Mouse (Mus musculus): ENCODE data around the gene Gm45716.

The Gm45716 gene

DNA sequence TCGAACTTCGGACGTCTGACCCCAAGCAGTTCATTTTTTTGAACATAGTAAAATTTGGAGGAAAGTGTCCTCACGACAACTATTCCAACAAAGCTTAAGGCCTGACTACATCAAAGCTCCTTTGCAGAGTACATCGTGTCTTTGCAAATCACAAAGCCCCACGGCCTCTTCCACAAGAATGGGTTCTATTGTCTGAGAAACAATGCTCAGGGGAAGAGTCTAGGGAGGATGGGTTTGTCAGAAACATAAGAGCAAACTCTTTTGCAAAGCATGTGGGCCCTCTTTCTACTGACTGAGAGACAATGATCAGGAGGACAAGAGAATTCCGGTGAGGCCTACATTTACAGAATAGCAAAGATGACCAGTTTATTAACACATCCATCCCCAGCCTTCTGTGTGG is 26.8 kb downstream of the Gm45716 start:
- no peak for DNase-seq (ENCODE audit: low spot score)

DNA sequence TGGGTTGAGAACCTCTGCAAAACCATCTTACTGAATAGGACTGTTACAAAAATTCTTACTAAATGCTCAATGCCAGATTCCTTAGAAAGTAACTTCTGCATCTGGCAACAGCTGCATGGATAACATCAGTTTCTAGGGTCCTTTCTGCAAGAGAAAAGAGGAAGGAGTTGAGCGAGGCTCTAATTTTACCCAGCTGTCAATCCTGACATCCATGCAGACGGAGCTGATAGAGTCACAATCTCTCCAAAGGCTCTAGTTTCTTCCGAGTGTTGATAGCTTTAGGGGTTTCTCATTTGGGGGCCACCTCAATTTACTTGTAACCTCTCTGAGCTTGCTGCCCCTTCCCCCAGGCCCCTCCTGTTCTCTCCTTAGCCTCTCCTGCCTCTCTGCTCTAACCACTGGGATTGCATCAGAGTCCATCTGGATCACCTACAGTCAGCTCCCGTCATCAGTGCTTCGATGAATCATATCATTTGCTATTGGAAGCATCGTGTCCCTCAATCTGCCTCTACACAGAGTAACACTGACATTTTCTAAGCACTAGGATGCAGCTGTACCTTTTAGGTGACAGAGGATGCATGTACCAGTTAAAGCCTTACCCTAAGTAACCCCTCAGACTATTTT is 32.7 kb downstream of the Gm45716 start:
- DNase-seq (ENCODE audit: low spot score): no peak

DNA sequence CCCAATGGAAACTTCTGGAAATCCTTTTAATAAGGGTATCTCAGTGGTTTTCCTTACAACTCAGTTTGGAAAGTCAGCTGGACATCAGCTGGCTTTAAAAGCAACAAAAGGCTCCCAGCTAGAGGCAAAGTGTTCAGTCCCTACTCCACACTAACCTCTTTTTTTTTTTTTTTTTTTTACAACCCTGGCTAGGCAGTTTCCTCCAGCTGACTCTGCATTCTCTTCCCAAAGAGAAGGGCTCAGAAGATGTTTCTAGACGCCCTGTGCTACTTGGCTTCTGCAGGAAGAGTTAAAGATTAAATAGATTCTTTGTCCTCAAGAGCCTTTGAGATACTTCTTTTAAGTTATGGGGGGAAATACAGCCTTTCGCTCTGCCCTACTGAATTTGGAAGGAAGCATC is 33.3 kb downstream of the Gm45716 start:
- DNase-seq (ENCODE audit: low spot score): no peak

DNA sequence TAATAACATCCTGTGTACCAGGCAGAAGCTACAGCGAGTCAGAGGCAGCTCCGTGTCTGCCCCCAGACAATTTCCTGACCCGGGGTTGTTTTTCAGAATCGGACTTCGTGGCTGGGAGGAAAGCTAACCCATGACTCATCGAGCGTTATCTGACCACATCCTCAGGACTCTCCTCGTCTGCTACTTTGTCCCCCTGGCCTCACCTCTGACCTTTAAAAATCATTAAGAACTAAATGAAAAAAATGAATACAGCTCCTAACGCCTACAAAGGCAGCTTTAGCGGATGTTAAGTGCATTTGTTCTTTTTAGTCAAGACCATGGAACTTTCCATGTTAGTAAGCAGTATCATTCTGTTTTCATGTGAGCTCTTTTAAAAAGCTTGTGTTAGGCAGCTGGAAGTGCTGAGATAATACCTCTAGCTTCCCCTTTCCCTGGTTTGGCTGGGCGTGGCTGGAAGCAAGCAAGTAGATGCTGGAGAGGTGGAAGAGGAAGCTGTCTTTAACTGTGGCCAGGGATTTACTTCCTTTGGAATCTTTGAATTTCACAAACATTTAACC is 37.5 kb downstream of the Gm45716 start:
- no peak for DNase-seq (ENCODE audit: low spot score)

DNA sequence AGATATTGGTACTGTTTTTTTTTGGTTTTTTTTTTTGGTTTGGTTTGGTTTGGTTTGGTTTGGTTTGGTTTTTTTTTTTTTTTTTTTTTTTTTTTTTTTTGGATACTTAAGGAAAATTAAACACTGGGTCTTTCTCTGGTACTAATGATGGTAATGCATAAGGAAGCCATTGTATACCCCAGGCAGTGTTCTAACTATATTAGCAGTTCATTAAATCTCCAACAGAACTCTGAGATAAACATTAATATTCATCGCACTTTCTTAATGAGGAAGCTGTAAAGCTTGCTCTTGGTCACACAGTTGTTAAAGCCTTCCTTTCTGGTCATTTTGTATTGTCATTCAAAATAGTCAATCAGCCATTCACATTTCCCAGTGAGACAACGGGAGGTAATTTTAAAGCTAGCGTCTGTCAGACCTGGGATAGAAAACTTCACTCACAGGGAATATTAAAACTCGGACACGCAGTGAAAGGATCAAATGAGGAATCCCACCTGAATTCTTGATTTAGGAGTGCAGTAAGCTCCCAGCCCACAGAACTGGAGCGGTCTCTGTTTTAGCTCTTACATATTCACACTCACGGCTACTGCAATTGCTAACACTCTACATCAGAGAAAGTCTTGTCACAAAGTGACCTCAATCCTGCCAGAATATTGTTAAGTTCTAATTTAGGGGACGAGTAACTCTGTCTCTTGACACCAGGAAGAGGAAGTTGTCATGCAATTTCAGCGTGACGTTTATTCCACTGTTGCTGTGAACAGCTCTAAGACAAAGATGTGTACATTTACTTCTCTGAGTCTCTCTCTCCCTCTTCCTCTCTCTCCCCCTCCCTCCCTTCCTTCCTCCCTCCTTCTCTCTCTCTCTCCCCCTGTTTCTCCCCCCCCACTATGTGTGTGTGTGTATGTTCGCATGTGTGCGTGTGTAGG is 39.8 kb downstream of the Gm45716 start:
- DNase-seq (ENCODE audit: low spot score): no peak

DNA sequence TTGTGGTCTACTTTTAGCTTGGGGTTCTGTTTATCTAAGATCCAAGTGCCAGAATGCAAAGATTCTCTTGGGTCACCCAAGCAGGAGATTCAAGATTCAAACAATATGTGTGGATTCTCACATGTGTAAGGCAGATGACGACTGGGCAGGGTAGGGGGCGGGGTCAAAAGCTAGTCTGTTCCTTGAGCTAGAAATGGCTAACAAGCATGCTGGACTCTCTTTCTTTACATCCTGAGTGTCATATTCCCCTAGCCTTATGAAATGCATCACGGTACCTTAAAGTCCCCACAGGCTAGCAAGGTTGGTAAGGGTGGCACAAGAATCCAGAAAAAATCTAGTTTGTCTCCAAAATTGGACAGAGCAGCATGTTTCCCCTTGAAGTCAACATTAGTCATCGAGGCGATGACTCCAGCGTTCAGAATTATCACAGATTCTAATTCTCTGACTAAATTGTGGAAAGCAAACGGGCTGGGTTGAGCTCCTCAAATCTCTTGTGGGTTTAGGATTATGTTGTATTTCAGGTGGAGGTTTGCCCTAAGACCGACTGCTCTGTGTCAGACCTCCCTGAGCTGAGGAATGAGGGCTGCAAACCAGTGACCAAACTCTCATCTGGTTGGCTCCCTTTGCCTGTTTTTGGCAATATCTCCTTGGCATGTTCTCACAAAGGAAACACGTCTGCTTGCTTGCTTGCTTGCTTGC is 40.9 kb downstream of the Gm45716 start:
- no peak for DNase-seq (ENCODE audit: low spot score)

DNA sequence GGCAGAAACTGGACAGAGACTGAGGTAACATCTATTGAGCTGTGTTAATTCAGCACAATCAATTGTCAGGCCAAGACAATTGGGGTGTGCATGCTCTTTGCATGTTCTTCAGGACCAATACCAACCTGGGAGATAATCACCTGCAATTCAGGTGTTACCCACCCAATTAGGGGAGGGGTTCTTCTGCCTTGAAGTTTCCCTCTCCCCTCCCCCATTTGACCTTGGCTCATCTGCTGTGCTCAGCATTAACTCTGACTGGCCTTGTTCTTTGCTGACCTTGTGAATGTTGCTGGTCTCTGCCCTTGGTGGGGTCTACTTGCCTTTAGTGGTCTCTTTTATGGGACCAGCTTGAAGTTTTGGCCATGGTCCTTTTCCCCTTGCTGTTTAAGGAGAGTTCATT is 42.3 kb downstream of the Gm45716 start:
- no peak for DNase-seq (ENCODE audit: low spot score)

DNA sequence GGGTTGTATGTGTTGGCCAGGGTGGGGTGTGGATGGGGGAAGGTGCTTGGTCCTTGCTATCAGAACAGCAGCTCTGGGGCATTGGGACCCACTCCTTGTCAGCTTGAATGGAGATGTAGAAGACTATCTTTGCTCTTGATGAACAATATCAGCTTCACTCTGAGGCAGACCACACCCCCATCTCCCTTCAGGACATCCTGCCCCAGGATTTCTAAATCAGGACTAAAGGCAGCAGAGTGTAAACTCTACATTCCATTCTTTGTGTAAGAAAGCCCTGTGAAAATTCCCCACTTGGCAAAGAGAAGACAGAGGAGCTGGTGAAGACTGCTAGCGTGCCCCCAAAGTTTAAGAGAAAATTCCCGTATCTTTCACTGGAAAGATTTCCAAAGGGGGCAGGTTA is 43.2 kb downstream of the Gm45716 start:
- no peak for DNase-seq (ENCODE audit: low spot score)

DNA sequence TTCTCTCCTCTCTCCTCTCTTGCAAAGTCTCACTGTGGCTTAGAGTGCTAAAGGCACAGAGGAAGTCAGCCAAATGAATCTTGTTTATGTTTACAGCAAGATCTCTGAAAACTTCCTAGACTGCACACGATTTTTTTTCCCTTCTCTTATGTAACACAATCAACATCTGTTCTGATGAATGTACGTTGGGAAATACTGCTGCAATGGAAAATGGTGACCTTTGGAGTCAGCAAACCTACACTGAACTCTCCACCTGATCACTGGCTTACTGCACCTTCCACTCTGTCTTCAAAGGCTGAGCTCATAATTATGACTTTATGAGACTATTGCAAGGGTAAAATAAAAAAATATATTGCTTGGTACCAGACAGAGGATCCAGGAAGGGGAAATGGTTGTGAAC is 44.1 kb downstream of the Gm45716 start:
- no peak for DNase-seq (ENCODE audit: low spot score)

DNA sequence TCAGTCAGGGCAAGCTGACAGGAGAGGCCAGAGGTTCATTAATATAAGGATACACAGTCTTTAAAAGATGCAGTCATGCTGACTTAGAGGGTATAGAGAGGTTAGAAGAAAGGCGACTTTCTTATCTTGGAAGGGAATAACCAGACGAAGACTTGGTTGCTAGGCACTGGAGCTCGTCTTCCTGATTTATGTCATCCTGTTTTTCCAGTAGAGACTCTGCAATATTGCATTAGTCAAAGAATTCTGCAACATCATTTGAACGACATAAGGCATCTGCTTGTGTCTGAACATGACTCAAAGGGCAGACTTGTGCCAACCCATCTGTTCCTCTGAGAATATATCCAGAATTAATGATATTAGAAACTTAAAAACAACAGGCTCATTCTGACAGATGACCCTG is 45.2 kb downstream of the Gm45716 start:
- no peak for DNase-seq (ENCODE audit: low spot score)

DNA sequence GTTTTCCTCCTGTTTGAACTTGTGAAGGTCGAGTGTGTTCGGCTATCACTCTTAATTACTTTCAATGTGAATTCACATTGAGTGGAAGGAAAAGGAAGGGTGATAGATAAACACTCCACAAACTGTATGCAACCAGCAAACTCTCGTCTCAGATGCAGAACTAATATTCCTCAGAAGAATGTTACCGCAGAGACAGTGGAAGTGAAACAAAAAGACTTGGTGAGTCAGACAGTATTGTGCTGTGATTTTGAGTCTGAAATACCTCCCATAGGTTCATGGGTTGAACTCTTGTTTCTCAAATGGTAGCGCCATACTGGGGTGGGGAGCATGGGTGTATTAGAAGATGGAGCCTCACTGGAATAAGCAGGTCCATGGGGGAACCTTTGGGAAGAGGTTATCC is 47.7 kb downstream of the Gm45716 start:
- DNase-seq (ENCODE audit: low spot score): no peak

DNA sequence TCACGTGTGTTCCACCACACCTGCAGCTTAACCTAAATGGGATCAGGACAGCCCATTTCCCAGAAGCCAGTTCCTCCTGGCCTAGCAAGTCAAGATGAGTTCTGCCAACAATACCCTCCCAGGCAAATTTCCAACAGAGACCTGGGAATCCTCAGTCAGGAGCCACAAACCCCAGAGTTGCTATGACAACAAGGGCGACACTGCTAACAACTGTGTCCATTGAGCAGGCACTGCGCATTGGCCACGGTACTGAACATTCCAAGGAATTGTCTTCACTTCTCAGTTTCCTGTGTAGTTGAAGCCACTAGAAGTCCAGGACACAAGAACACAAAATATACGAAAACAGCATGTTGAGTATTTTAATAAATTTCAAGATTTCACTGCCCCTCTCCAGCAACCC is 50.1 kb downstream of the Gm45716 start:
- no peak for DNase-seq (ENCODE audit: low spot score)

DNA sequence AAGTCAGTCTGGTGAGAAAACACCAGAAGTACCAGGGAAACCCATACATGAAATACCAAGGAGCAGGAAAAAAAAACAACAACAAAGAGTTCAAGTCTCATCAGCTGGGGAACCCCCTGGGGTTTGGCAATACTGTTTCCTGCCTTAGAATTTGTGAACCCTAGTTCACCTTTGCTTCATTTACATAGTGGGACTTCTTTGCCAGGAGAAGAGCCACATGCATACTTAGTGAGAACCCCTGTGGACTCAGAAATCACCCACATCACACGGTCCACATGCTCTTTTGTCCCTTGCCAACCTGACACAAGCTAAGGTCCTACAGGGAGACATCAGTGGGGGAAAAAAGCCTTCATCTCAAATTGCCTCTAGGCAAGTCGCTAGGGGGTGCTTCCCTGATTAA is 51.2 kb downstream of the Gm45716 start:
- no peak for DNase-seq (ENCODE audit: low spot score)

DNA sequence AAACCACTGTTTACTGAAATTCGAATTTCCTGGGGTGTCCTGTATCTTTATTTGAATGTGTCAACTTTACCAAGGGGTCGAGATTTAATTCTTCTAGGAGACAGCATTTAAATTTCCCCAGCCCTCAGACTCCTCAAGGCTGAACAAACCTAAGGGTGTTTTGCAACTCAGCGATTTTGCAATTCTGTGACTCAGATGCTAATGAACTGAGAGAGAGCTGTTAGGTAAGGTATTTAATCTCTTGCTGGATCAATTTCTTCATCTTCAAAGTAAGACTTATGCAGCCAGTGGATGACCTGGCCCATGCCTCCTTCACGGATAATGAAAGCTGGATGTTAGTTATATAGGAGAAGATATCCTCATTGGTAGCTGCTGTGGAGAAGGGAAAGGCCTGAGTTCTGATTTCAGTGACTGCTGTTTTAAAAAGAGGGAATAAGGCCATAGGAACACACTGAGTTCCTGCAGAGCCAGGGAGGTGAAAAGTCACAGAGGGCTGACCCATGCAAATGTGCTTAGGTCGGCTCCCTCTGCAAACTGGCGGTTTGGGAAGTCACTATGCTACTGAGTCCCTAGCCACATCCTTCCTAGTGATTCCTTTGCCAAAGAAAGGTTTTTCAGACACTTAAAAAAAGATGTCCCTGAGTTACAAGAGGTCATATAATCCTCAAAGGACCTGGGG is 53.3 kb downstream of the Gm45716 start:
- DNase-seq (ENCODE audit: low spot score): no peak

DNA sequence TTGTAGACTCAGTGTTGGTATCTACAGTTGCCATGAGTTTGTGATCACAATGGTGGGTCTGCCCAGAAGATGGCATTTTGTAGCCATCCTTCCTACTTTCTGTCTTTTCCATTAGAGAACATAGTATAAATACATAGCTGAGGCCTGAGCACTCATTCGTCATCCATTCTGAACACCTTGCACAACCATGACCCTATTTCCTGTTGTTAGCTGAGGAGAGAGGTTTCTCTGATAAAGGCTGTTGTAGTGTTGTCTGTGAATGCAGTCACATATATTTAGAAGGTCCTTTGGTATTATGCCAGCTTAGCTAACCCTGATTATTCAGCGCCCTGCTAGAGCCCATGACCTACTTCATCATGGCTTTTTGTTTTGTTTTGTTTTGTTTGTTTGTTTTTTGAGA is 54.4 kb downstream of the Gm45716 start:
- DNase-seq (ENCODE audit: low spot score): no peak

DNA sequence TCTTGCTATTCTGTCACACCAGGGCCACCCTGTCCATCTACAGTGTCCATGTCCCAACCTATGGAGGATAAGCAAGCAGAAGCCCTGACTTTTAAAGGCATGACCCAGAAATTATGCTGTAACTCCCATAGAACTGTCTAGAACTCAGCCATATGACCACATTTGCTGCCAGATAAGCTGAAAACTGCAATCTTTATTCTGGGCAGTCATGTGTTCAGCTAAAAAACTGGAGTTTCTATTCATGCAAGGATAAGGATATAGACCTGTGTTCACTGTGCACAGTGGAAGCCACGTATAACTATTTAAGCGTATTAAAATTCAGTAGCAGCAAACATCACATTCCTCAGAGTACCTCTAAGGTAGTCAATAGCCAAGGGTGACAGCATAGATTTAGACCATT is 55.8 kb downstream of the Gm45716 start:
- no peak for DNase-seq (ENCODE audit: low spot score)

DNA sequence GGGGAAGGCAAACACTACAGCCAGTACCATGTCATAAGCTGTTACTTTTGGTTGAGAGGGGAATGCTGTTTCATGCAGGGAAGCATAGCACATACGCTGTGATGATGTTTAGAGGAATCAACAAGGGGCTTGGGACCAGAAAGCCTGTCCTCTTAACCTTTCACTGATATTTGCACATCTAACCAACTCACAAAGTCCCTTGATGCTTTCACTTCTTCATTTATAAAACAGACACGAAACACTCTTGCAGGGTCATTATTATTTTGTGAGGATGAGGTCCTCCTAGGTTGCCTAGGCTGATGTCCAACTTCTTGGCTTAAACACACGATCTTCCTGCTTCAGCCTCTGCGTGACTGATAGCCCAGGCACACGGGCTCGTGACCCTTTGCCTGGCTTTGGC is 58.1 kb downstream of the Gm45716 start:
- DNase-seq (ENCODE audit: low spot score): no peak

DNA sequence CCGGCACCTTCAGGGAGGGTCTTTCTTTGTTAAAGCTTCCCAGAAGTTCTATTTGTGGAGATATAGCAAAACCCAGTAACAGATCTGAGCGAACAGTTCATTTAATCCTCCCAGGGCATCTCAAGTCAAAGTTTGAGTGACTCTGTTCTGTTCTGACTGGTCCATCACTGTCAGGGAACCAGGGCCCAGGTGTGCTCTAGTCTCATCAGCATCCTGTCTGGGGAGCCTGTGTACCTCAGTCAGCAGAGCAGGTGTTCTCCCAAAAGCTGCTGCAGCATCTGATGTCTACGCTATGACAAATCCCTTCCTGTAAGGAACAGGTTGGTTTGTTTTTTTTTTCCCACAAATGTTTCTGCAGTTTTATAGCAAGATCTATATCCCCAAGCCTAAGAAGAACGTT is 59.2 kb downstream of the Gm45716 start:
- no peak for DNase-seq (ENCODE audit: low spot score)

DNA sequence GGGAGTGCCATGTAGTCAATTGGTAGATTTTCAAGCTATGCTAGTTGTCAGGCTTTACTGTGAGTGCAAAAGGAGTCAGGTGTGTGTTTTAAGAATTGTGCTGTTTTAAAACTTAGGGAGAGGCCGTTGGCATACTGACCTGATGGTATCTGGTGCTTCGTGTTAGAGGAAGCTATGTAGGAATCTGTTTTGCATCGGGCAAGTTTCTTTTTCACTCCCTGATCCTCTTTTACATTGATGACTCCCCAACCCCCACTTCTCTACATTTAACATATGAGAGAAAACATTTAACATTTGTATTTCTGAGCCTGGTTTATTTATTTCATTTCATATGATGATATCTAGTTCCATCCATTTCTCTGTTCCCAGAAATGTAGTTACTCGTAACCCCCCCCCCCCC is 60.3 kb downstream of the Gm45716 start:
- no peak for DNase-seq (ENCODE audit: low spot score)

DNA sequence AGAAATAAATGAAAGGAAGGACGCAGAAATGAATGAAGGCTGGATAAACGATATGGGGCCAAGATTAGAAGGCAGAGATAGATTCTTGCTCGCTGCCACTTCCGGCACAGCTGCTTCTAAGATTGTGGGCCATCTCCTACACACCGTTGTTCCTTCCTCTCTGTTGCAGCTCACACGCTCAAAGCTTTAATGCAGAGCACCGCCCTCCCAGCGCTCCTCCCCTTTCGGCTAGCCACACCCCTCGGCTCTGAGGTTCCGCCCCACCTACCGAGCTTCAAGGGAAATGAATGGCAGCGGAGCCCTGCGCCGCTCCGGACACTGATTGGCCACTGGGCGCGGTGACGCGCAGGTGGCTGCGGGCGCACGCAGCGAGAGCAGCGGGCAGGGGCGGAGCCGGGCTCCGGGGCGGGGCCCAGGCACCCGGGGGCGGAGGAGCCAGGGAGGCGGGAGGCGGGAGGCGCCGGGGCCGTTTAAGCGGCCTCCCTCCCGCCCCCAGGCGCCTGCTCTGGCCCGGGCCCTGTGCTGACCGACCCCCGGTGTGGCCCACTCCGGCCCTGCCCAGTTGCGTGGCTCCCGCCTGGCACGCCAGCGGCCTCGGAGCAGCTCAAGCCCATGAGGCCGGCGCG is 61.7 kb downstream of the Gm45716 start, which contains the start of gene Mmd:
Gene Mmd, plus strand, starts transcription at position 432 of the 626 bp plus-strand sequence.
- peak; percentile 81 for DNase-seq (ENCODE audit: low spot score)

DNA sequence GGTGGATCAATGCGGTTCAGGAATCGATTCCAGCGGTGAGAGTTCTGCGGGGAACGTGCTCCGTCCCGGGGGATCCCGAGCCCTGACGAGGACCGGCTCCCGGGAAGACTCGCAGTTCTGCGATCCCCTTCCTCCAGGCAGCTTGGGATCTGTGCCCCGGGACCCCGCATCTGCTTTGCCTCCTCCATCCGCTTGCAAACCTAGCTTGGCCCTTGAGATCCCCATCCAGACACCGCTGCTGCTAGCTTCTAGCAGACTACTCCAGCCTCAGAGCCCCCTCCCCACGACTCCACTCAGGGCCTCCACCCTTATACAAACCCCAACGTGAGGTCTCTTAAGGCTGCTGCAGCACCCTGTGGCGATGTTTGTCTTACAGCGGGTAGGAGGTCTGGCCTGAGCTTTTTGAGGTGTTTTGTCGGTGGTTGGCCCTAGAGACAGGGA is 62.2 kb downstream of the Gm45716 start:
- DNase-seq (ENCODE audit: low spot score): no peak

DNA sequence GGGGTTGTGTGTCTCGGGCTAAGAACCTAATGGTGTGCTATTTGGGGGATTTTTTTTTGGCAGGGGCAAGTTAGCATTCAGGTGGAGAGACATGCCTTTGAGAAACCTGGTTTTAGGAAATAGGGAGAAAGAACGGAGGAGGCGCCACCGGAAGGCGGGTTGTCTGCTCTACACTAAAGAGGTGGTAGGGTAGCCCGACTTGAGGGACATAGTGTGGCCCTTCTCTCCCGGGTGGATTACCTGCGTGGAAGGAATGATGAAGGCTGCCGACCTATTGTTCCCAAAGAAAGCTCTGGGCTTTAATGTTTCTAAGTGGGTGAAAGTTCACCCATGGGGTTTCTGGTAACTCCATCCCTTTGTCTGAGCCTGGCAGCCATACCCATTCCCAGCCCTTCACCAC is 62.7 kb downstream of the Gm45716 start:
- no peak for DNase-seq (ENCODE audit: low spot score)
